Mouse (Mus musculus) forebrain, embryonic 12.5 days (tissue): ENCODE results near the gene Dspp. TPM values are rescaled to one million over a fixed set of nuclear protein-coding genes. Genes with fewer than 3 reads are reported as not detected.

Experiments
- ATAC-seq: fragments of 200-750 bp; cut with Nextera tagmentation; 2 replicates; pipeline ENCODE4 v1.8.0; 2017; ENCODE audit warnings: moderate TSS enrichment; ENCODE audit not compliant: low FRiP score
- H3K27ac ChIP-seq: fragments of 300-500 bp; sonication (generic); 2 replicates; pipeline ENCODE4 v1.5.1; 2016; ENCODE audit warnings: mild to moderate bottlenecking
- H3K27me3 ChIP-seq: fragments of 300-500 bp; sonication (generic); 2 replicates; pipeline ENCODE4 v1.6.1; 2016; ENCODE audit warnings: mild to moderate bottlenecking
- H3K36me3 ChIP-seq: fragments of 300-500 bp; sonication (generic); replicated peaks from 2 replicates; pipeline ENCODE4 v1.6.1; 2016; ENCODE audit warnings: mild to moderate bottlenecking
- H3K4me1 ChIP-seq: fragments of 300-500 bp; sonication (generic); 2 replicates; pipeline ENCODE4 v1.6.1; 2016
- H3K4me2 ChIP-seq: fragments of 300-500 bp; sonication (generic); 2 replicates; pipeline ENCODE4 v1.6.1; 2016; ENCODE audit warnings: mild to moderate bottlenecking, moderate library complexity
- H3K4me3 ChIP-seq: fragments of 300-500 bp; sonication (generic); replicated peaks from 2 replicates; pipeline ENCODE4 v1.5.1; 2016; ENCODE audit warnings: mild to moderate bottlenecking
- H3K9ac ChIP-seq: fragments of 300-500 bp; sonication (generic); 2 replicates; pipeline ENCODE4 v1.6.1; 2016; ENCODE audit warnings: mild to moderate bottlenecking
- H3K9me3 ChIP-seq: fragments of 300-500 bp; sonication (generic); 2 replicates; pipeline ENCODE4 v1.6.1; 2016
- WGBS: fragments of 180-500 bp; shearing (Covaris S2); methylation state at CpG from one replicate; pipeline ENCODE4 v1.1.7; 2016; 5-methylcytosine and 5-hydroxymethylcytosine counted together
- polyA plus RNA-seq: library from polyadenylated mRNA; unstranded; fragments of >200 nt; fragmentation: Nextera tagmentation; extraction: Ambion mirVana; gene quantifications from 2 replicates; pipeline ENCODE4 v1.2.1, GENCODE M21; 2016

Dspp gene
- polyA plus RNA-seq, 1 experiment from 2014 or later: not detected

DNA sequence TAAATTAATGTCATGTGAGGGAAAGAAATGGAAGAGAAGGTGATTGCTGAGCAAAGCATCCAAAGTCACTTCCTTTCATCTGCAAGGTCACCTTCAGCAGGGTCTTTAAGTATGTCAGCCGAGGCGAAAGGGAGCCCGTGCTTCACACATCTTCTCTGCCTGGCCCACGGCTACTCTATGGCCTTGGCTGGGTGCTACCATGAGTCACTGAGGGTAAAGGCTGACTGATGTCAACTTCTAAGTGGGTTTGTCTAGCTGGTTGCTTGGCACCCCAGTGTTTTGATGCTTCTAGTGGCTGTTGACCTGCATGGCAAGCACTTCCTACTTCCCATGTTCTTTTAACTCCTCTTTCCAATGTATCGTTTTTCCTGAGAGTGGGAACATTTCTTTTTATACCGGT, 20.3 kb upstream of the Dspp start:
- Histone ChIP-seq H3K36me3 (no peaks in the 10 kb centered on the region), H3K9ac (no peak overlapping the region), H3K27ac (no peak overlapping the region), H3K9me3 (no peaks in the 10 kb centered on the region), H3K27me3 (no peaks in the 10 kb centered on the region), H3K4me3 (no peak overlapping the region), H3K4me2 (no peak overlapping the region), H3K4me1 (no peaks in the 10 kb centered on the region)
- ATAC-seq: no peak
- 92% methylated on average over 6 of the region's 6 CpGs for WGBS

DNA sequence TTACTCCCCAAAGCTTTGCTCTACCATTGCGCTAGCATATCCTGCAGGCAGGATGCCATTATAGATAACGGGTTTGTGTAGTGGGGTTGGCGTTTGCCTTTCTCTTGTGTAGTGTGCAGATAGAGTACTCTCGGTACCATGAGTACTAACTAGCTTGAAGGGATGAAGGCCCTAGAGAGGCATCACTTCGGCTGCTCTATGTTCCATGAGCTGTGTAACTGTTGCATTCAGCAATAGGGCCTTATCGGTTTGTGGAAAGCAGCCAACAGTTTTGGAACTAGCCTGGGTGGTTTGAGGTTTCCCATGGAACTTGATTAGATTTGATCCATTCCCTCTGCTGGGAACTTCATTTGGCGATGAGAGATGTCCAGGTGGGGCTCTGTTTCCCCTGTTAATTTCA, 12.8 kb upstream of the Dspp start:
- Histone ChIP-seq H3K27ac (no peak overlapping the region), H3K4me1 (no peaks in the 10 kb centered on the region), H3K9ac (no peak overlapping the region), H3K36me3 (no peaks in the 10 kb centered on the region), H3K27me3 (no peaks in the 10 kb centered on the region), H3K4me2 (no peak overlapping the region), H3K4me3 (no peak overlapping the region), H3K9me3 (no peaks in the 10 kb centered on the region)
- ATAC-seq: no peak
- 98% methylated on average over 7 of the region's 7 CpGs for WGBS

DNA sequence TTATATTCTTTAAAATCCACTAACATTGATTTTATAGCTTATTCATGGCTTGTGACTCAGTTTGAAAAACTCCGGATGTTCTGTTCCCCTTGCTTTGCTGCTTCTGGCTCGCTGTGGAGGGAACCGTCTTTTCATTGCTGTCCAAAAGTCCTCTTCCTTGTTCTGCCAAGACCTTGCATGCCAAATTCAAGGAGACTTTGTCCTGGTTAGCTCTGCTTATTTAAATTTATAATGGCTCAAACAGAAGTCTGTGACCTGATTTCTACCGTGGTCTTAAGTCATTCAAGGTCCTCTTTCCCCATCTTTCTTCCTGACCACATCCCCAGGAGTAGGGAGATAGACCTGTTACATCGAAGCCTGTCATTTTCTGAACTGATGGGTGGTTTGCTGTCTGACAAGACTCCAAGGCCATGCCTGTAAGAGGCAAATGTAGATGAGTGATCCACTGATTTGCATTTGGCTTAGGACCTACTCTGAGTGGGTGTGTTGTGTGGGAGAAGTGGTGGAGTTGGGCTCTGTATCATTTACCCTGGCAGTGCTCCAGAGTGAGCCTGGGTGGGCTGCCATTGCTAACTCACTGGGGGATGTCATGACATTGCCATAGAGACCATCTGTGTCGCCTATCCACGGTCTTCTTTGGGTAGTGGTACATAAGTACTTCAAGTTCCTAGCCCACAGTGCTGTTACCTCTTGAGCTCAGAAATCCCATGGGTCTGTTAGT, 12.0 kb upstream of the Dspp start:
- Histone ChIP-seq H3K4me1 (no peaks in the 10 kb centered on the region), H3K27me3 (no peaks in the 10 kb centered on the region), H3K27ac (no peak overlapping the region), H3K4me2 (no peak overlapping the region), H3K9me3 (no peaks in the 10 kb centered on the region), H3K4me3 (no peak overlapping the region), H3K9ac (no peak overlapping the region), H3K36me3 (no peaks in the 10 kb centered on the region)
- no peak for ATAC-seq
- 87% methylated on average over 7 of the region's 7 CpGs for WGBS

DNA sequence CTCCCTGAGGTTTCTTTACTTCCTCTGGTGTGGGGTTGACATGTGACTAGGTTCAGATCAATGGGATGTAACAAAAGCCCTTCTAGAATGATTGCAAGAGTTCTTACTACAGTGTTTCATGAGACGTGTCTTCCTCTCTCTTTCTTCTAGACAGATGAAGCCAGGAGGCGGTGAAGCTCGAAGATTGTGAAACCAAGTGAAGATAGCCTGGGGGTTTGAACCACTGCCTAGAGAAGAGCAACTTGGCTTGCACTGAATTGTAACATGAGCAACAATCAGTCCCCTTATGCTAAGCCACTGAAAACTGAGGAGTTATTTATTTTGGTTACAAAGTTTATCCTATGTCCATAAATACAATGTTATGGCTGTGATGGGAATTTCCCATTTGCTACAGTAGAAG, 9.9 kb upstream of the Dspp start:
- Histone ChIP-seq H3K27me3 (no peaks in the 10 kb centered on the region; the same call in 1 of the 2 replicates), H3K4me1 (no peaks in the 10 kb centered on the region), H3K36me3 (no peaks in the 10 kb centered on the region), H3K9me3 (no peaks in the 10 kb centered on the region), H3K4me3 (no peak overlapping the region), H3K9ac (no peak overlapping the region), H3K27ac (no peak overlapping the region), H3K4me2 (no peak overlapping the region)
- WGBS: 86% methylated on average over 3 of the region's 3 CpGs
- no peak for ATAC-seq

DNA sequence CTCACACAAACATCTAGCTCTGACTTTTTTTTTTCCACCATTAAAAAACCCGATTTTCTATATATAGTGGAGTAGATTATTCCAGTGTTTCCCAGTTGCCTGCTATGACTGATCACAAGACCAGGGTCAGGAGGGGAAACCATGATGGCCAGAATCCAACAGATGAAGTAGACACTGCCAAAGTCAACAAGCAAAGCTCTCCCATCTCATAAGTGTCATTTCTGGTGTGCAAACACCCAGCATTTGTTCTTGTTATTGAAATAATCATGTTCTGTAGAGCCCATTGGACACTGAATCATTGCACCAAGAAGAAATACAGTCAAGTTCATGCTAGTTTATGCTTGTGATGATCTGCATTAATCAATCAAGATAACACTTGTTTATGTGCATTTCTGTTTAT, 9.1 kb upstream of the Dspp start:
- WGBS: 89% methylated on average over 1 of the region's 1 CpGs
- Histone ChIP-seq H3K9ac (no peak overlapping the region), H3K4me2 (no peak overlapping the region), H3K4me3 (no peak overlapping the region), H3K27me3 (no peaks in the 10 kb centered on the region; the same call in 1 of the 2 replicates), H3K36me3 (no peaks in the 10 kb centered on the region), H3K27ac (no peak overlapping the region), H3K9me3 (no peaks in the 10 kb centered on the region), H3K4me1 (no peaks in the 10 kb centered on the region)
- no peak for ATAC-seq

DNA sequence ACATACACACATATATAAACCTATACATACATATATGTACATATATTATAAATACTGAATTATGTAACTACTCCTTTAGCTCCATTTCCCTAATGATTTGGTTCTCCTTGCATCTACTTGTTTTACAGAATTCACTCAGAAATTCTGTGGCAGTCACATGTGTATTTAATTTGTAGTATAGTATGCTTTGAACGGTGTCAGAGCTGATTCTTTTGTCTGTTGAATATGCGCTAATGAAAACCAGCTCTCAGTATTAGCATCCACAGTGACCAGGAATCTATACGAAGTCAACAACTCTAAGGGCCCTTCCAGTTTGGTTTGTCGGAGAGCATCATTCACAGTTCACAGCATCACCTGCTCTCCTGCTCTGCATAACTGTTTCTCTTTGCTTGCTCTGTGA, 7.0 kb upstream of the Dspp start:
- Histone ChIP-seq H3K27ac (no peak overlapping the region), H3K9me3 (no peaks in the 10 kb centered on the region), H3K4me2 (no peak overlapping the region), H3K36me3 (no peaks in the 10 kb centered on the region), H3K27me3 (no peaks in the 10 kb centered on the region; the same call in 1 of the 2 replicates), H3K4me3 (no peak overlapping the region), H3K9ac (no peak overlapping the region), H3K4me1 (no peaks in the 10 kb centered on the region)
- 78% methylated on average over 4 of the region's 4 CpGs for WGBS
- ATAC-seq: no peak

DNA sequence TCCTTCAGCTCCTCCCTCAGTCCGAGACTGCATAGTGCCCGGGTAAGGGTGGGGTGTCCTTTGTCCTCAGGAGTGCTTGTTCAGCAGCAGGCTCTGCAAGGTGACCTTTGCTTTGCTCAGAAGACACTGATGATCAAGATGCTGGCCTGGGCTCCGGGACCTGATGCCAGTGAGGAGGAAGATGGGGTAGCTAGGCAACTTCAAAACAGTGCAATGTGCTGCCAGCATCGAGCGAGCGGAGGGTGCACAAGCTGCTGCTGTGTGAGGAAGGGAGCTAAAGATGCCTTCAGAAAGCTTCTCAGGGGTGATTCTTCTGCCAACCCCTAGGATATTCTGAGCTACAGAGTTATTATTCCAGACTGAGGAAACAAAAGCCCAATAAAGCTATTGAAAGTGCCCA, 2.6 kb downstream of the Dspp start:
- WGBS: 80% methylated on average over 6 of the region's 6 CpGs
- H3K4me1 ChIP-seq: no peaks in the 10 kb centered on the region
- no peak for ATAC-seq
- no peak overlapping the region for H3K27ac ChIP-seq
- H3K4me3 ChIP-seq: no peak overlapping the region
- H3K9ac ChIP-seq: no peak overlapping the region
- H3K9me3 ChIP-seq: no peaks in the 10 kb centered on the region
- no peak overlapping the region for H3K4me2 ChIP-seq
- no peaks in the 10 kb centered on the region for H3K36me3 ChIP-seq
- H3K27me3 ChIP-seq: no peaks in the 10 kb centered on the region

DNA sequence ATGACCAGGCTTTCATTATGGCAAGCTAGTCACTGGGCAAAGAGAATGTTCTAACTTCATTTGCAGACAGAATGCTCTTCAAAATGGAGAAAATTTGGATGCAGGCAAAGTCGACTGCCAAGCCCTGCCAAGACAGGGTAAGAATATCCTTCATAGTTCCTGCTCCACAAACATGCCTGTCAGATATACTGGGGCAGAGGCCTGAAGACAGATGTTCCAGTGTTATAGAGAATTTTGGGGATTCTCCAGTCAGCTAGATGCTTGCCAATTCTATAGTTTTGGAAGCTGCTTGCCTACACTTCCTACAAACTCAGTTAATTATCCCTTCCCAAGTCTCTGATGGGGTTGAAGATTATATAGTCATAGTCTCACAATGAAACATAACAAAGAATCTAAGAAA, 13.2 kb downstream of the Dspp start:
- H3K4me1 ChIP-seq: no peaks in the 10 kb centered on the region
- WGBS: 83% methylated on average over 1 of the region's 1 CpGs
- no peak overlapping the region for H3K9ac ChIP-seq
- no peaks in the 10 kb centered on the region for H3K27me3 ChIP-seq
- H3K36me3 ChIP-seq: no peaks in the 10 kb centered on the region
- no peak overlapping the region for H3K4me3 ChIP-seq
- no peak overlapping the region for H3K27ac ChIP-seq
- no peak overlapping the region for H3K4me2 ChIP-seq
- ATAC-seq: no peak
- H3K9me3 ChIP-seq: 0 out of 2 replicates have a peak, but pooled peaks cover 7% of the 10 kb centered on the region

DNA sequence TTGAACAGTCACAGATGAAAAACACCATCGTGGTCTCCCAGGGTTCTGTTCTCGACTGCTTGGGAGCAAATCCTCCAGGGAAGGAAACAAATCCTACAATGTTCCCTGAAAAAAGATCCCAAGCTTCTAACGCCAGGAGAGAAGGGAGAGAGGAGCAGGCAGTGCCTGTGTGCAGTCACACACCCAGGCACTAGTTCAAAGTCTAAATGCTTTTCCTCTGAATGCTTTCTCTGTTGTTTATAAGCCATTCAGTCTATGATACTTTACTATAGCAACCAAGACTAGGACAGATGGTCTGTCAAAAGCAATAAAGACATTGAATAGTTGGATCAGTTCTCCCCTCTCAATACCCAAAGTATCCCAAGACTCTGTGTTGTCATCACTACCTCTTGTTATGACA, 16.8 kb downstream of the Dspp start:
- no peak for ATAC-seq
- WGBS: 80% methylated on average over 3 of the region's 3 CpGs
- no peak overlapping the region for H3K4me2 ChIP-seq

DNA sequence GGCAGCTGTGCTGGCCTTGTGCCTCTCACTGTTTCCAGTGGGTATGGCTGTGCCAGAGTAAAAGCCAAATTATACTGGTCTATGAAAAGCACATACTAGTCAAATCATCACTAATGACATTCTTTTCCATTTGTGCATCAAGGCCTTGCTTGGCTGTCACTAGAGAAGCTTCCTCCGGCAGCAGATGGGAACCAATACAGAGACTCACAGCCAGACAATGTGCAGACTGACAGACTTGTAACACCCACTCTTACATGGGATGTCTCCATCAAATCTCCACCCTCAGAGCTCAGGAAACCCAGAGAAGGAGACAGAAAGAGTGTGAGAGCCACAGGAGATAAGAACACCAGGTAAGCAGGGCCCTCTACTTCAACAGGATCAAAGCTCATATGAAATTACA, 24.6 kb downstream of the Dspp start:
- no peak for ATAC-seq
- Histone ChIP-seq H3K9me3 (no peaks in the 10 kb centered on the region), H3K4me3 (no peak overlapping the region), H3K9ac (no peak overlapping the region), H3K4me2 (no peak overlapping the region), H3K27me3 (no peaks in the 10 kb centered on the region), H3K36me3 (no peaks in the 10 kb centered on the region), H3K27ac (no peak overlapping the region), H3K4me1 (no peaks in the 10 kb centered on the region)
- 87% methylated on average over 1 of the region's 1 CpGs for WGBS

More for the DNA sequence above, 16.8 kb downstream of the Dspp start:
- no peaks in the 10 kb centered on the region for H3K27me3 ChIP-seq
- H3K27ac ChIP-seq: no peak overlapping the region
- H3K36me3 ChIP-seq: no peaks in the 10 kb centered on the region
- no peak overlapping the region for H3K4me3 ChIP-seq
- 0 out of 2 replicates have a peak, but pooled peaks cover 3% of the 10 kb centered on the region for H3K9me3 ChIP-seq
- no peak overlapping the region for H3K9ac ChIP-seq
- no peaks in the 10 kb centered on the region for H3K4me1 ChIP-seq

DNA sequence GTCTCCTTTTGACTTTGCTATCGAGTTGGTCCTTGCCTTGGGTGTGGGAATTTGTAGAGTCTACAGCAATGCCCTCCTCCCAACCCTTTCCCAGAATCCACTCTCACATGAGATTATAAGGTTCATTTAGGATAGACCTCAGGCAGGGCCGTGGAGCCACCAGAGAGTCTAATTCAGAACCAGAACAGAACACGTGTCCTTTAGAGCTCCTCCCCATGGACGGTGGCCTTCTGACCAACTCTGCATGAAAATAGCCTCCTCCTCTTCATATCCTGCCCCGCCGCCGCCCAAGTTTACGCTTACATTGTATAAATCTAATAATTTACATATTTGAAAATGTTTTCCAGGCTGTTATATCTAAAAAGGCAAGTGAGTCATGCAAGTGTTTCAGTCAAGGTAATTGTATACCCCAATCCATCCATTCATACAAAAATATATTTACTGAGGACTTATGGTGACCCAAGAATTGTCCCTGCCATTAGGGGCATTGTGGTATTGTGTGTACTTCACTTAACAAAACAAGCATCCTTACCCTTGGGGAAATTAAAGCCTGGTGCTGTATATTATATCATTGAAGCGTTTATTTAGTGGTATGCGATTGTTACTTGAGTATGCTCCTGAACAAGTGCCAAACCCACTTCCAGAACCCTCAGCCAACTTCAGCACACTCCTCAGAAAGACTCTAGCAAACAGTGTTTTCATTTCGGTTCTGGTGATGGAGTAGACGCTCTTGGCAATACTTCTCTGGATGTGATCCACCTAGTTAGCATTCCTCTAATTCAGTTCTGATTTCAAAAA, 30.8 kb downstream of the Dspp start:
- no peaks in the 10 kb centered on the region for H3K27me3 ChIP-seq
- no peak for ATAC-seq
- whole genome bisulfite sequencing: 94% methylated on average over 12 of the region's 12 CpGs

DNA sequence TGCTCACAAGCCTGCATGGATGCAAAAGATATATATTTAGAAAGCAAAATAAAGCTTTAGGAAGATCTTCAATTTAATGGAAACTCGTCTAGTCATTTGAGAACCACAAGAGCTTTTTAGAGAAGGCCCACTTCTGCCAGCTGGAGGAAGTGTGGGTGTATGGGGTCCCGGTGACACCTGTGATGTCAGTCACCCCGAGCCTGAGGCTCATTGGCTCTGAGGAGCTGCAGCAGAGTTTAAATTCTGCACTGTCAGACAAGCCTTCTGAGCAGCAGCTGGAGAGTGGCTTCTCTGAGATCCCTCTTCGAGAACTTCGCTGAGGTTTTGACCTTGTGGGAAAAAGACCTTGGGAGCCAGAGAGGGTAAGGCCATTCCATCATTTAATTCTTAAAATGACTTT, 31.8 kb downstream of the Dspp start, which contains the start of gene Dmp1:
Dmp1 (plus strand) TSS at position 263 of the 400 bp plus-strand sequence.
- Histone ChIP-seq H3K4me2 (no peak within 1 kb of the TSS), H3K27ac (no peak within 1 kb of the TSS), H3K4me3 (no peak within 1 kb of the TSS), H3K9me3 (no peaks in the 10 kb centered on the region), H3K4me1 (no peaks in the 10 kb centered on the region), H3K36me3 (no peaks in the 10 kb centered on the region), H3K27me3 (no peaks in the 10 kb centered on the region), H3K9ac (no peak within 1 kb of the TSS)
- no peak for ATAC-seq
- WGBS: 78% methylated on average over 5 of the region's 5 CpGs

More for the DNA sequence above, 30.8 kb downstream of the Dspp start:
- H3K4me2 ChIP-seq: no peak overlapping the region
- H3K9ac ChIP-seq: no peak overlapping the region
- no peaks in the 10 kb centered on the region for H3K9me3 ChIP-seq
- no peak overlapping the region for H3K4me3 ChIP-seq
- H3K36me3 ChIP-seq: no peaks in the 10 kb centered on the region
- no peaks in the 10 kb centered on the region for H3K4me1 ChIP-seq
- no peak overlapping the region for H3K27ac ChIP-seq

DNA sequence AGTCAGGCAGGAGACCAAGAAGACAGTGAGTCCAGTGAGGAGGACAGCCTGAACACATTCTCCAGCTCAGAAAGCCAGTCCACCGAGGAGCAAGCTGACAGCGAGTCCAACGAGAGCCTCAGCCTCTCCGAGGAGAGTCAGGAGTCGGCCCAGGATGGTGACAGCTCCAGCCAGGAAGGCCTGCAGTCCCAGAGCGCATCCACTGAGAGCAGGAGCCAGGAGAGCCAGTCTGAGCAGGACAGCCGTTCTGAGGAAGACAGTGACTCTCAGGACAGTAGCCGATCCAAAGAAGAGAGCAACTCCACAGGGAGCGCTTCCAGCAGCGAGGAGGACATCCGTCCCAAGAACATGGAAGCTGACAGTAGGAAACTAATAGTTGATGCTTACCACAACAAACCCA, 42.0 kb downstream of the Dspp start:
- no peak overlapping the region for H3K4me3 ChIP-seq
- no peak overlapping the region for H3K4me2 ChIP-seq
- no peaks in the 10 kb centered on the region for H3K27me3 ChIP-seq
- no peaks in the 10 kb centered on the region for H3K36me3 ChIP-seq
- no peaks in the 10 kb centered on the region for H3K9me3 ChIP-seq
- WGBS: 89% methylated on average over 11 of the region's 11 CpGs
- ATAC-seq: no peak
- H3K9ac ChIP-seq: no peak overlapping the region
- no peaks in the 10 kb centered on the region for H3K4me1 ChIP-seq
- no peak overlapping the region for H3K27ac ChIP-seq
